Mouse (Mus musculus) hindbrain, embryonic 11.5 days (tissue): ENCODE measurements around the gene Gm10642. TPM values are rescaled to one million over a fixed set of nuclear protein-coding genes. Genes with fewer than 3 reads are reported as not detected.

ENCODE experiments used
- ATAC-seq: fragments of 200-750 bp; cut with Nextera tagmentation; 2 replicates; pipeline ENCODE4 v1.8.0; 2017; ENCODE audit warnings: mild to moderate bottlenecking, moderate TSS enrichment, moderate library complexity; ENCODE audit not compliant: low FRiP score
- DNase-seq: peaks from one replicate; pipeline ENCODE4 v3.0.0-alpha.2; 2015; ENCODE audit warnings: low spot score
- H3K27ac ChIP-seq: fragments of 300-500 bp; sonication (generic); 2 replicates; pipeline ENCODE4 v1.5.1; 2014; ENCODE audit warnings: mild to moderate bottlenecking, low read depth, low read length
- H3K27me3 ChIP-seq: fragments of 300-500 bp; sonication (generic); 2 replicates; pipeline ENCODE4 v1.6.1; 2014; ENCODE audit warnings: mild to moderate bottlenecking, low read length, moderate library complexity, mixed read lengths; ENCODE audit not compliant: control insufficient read depth, insufficient read depth
- H3K36me3 ChIP-seq: fragments of 300-500 bp; sonication (generic); 2 replicates; pipeline ENCODE4 v1.6.1; 2014; ENCODE audit warnings: mild to moderate bottlenecking, low read length, moderate library complexity, mixed read lengths; ENCODE audit not compliant: control insufficient read depth, insufficient read depth
- H3K4me1 ChIP-seq: fragments of 300-500 bp; sonication (generic); replicated peaks from 2 replicates; pipeline ENCODE4 v1.6.1; 2014; ENCODE audit warnings: low read length, mixed read lengths; ENCODE audit not compliant: control insufficient read depth, insufficient read depth
- H3K4me2 ChIP-seq: fragments of 300-500 bp; sonication (generic); replicated peaks from 2 replicates; pipeline ENCODE4 v1.6.1; 2014; ENCODE audit warnings: mild to moderate bottlenecking, low read depth, low read length
- H3K4me3 ChIP-seq: fragments of 300-500 bp; sonication (generic); 2 replicates; pipeline ENCODE4 v1.5.1; 2014; ENCODE audit warnings: low read depth, low read length
- H3K9ac ChIP-seq: fragments of 300-500 bp; sonication (generic); 2 replicates; pipeline ENCODE4 v1.6.1; 2014; ENCODE audit warnings: low read depth, low read length
- H3K9me3 ChIP-seq: fragments of 300-500 bp; sonication (generic); 2 replicates; pipeline ENCODE4 v1.6.1; 2016; ENCODE audit warnings: low read length; ENCODE audit not compliant: control insufficient read depth
- WGBS: fragments of 180-500 bp; shearing (Covaris S2); extraction: QIAGEN DNeasy Blood & Tissue Kit; methylation state at CpG from one replicate; pipeline ENCODE4 v1.1.7; 2014; 5-methylcytosine and 5-hydroxymethylcytosine counted together
- polyA plus RNA-seq: library from polyadenylated mRNA; unstranded; fragments of >200 nt; fragmentation: Nextera tagmentation; extraction: Ambion mirVana; gene quantifications from 2 replicates; pipeline ENCODE4 v1.2.1, GENCODE M21; 2014

Gm10642 gene
- polyA plus RNA-seq, 1 experiment from 2014 or later, result 0.62 TPM

DNA sequence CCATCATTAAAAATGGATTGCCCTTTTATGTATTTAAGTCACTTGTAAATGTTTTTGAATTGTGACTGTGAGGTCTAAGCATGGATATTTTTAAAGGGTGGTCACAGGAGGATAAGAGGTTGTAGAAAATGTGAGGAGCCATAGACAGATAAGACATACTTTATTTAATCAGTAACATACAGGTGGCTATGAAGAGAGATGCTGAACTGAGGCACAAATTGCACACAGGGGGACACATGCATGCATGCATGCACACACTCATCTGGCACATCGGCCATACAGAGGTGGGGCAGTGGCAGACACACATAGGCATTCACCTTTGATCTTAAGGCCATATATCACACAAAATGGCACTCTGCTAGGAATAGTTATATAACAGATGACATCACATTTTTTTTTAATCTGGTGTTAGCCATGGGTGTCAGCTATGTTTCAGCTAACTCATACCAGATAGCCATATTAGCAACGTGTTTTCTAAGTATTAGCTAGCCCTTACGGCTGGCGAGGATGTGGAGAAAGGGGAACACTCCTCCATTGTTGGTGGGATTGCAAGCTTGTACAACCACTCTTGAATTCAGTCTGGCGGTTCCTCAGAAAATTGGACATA is 47.6 kb downstream of the Gm10642 start:
- no peak overlapping the region for H3K27ac ChIP-seq
- ATAC-seq (no peak), DNase-seq (no peak)
- no peaks in the 10 kb centered on the region for H3K27me3 ChIP-seq
- H3K9me3 ChIP-seq, result no peaks in the 10 kb centered on the region
- H3K4me1 ChIP-seq, result no peaks in the 10 kb centered on the region
- no peaks in the 10 kb centered on the region for H3K36me3 ChIP-seq
- 95% methylated on average over 5 of the region's 5 CpGs for WGBS
- no peak overlapping the region for H3K9ac ChIP-seq
- no peak overlapping the region for H3K4me2 ChIP-seq
- no peak overlapping the region for H3K4me3 ChIP-seq

DNA sequence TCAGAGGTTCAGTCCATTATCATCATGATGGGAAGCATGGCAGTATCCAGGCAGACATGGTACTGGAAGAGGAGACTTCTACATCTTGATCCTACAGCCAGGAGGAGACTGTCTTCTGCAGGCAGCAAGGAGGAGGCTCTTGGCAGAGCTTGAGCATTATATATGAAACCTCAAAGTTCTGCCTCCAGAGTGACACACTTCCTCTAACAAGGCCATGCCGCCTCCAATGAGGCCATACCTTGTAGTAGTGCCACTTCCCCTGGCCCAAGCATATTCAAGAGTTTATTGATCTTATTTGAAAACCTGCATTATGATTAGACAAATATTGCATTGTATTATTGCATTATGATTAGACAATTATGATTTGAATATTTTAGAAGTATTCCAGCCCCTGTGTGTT is 50.4 kb downstream of the Gm10642 start:
- 88% methylated on average over 1 of the region's 1 CpGs for WGBS

More for the DNA sequence above, 50.4 kb downstream of the Gm10642 start:
- H3K9ac ChIP-seq, result no peak overlapping the region
- no peaks in the 10 kb centered on the region for H3K9me3 ChIP-seq
- no peaks in the 10 kb centered on the region for H3K27me3 ChIP-seq
- H3K4me2 ChIP-seq, result no peak overlapping the region
- DNase-seq, result no peak
- no peaks in the 10 kb centered on the region for H3K36me3 ChIP-seq
- H3K4me1 ChIP-seq, result no peaks in the 10 kb centered on the region
- no peak overlapping the region for H3K27ac ChIP-seq
- ATAC-seq, result no peak
- no peak overlapping the region for H3K4me3 ChIP-seq

Other genes starting within 250 kb of the Gm10642 start
- 206 and 222 TPM in 2 replicates for gene Ccnb2, start 234.7 kb upstream of the Gm10642 start, polyA plus RNA-seq
- gene Rnf111, start 152.5 kb upstream of the Gm10642 start, polyA plus RNA-seq, result 40.0 and 42.2 TPM in 2 replicates
- 62.5 and 83.4 TPM in 2 replicates for gene Sltm, start 113.5 kb upstream of the Gm10642 start, polyA plus RNA-seq
- gene Mindy2, start 923 bp downstream of the Gm10642 start, polyA plus RNA-seq, result 11.1 and 14.2 TPM in 2 replicates
- 64.9 and 65.5 TPM in 2 replicates for gene Adam10, start 22.7 kb downstream of the Gm10642 start, polyA plus RNA-seq